Mouse (Mus musculus) adrenal gland, adult 18-20 months (tissue): ENCODE data around the gene Pdgfc. TPM values are rescaled to one million over a fixed set of nuclear protein-coding genes. Genes with fewer than 3 reads are reported as not detected.

Experiments
- DNase-seq, 2 experiments: peaks; one replicate each; pipeline ENCODE4 v3.0.0; 2021 to 2022; ENCODE audit warnings: low spot score in 2 of 2
- long read RNA-seq, 2 experiments: library from polyadenylated mRNA; stranded (forward); transcript quantifications; one replicate each; pipeline ENCODE4 v2.0.0; 2021
- total RNA-seq, 2 experiments: library from RNA; stranded (reverse); gene quantifications; 1 replicate in 1 of 2; 2 replicates in 1 of 2; pipeline ENCODE4 v1.2.3; 2021

The Pdgfc gene
- 1 to 10 TPM; 6.9 to 8.4 TPM for total RNA-seq
- long read RNA-seq, experiment 1, transcript Pdgfc-201 (6 exons, 3,521 nt), result major isoform, 5 of 6 reads
- long read RNA-seq, experiment 1, partial matches to known transcripts, result 1 of 6 reads
- long read RNA-seq, experiment 1, other reads (novel, unspliced or antisense), result 0 of 6 reads
- long read RNA-seq, experiment 2, transcript Pdgfc-201 (6 exons, 3,521 nt), result major isoform, 8 of 8 reads
- long read RNA-seq, experiment 2, partial matches to known transcripts, result 0 of 8 reads
- long read RNA-seq, experiment 2, other reads (novel, unspliced or antisense), result 0 of 8 reads

DNA sequence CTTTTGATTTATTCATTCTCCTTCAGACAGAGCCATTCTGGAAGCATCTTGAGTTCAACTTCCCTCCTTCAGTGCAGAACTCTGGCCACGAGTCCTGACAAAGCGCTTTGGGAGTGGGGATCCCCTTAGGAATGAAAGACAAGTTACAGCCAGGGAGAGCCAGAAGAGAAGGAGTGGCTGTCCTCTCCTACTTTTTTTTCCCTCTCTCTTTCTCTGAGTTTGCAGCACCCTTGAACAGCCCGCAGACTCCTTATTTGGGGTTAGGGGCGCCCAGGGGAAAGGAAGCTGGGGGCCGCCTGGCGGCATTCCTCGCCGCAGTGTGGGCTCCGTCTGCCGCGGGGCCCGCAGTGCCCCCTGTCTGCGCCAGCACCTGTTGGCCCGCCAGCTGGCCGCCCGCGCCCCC is at the start of gene Pdgfc:
Gene Pdgfc (plus strand): TSS at position 266 of the 403 bp plus-strand sequence.
- no peak for DNase-seq

DNA sequence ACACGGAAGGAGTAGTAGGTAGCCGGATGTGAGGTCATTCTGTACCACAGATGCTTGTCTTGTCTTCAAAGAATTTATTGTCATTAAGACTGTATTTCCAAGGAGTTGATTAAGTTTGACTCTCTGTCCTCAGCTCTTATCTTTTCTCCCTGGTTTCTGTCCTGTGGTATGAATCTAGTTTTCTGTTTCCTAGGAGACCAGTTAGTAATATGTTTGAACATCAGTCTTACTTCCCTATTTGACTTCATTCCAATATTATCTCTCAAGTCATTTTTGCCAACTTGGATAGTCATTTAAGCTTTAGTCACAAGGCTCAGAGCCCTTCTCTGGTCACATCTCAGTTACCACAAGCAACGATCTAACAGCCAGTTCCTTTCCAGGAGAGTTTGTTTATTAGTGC is 27.0 kb upstream of the Pdgfc start:
- DNase-seq, result no peak

DNA sequence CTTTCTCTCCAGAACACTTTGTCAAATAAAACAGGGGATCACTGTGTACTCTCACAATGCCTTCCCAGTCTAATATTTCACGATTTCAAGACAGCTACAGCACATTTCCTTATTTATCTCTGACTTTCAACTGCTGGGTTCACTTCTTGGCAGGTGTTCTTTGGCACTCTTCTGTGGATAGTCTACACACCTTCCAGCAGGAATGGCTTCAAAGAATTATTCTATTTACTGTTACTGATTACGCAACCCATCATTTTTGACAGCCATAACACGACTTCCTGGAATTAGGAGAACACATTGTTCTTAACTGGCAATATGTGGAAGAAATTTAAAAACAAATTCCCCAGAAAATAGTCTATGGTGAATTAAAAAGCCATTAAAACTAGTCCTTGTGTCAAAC is 26.3 kb upstream of the Pdgfc start:
- no peak for DNase-seq

DNA sequence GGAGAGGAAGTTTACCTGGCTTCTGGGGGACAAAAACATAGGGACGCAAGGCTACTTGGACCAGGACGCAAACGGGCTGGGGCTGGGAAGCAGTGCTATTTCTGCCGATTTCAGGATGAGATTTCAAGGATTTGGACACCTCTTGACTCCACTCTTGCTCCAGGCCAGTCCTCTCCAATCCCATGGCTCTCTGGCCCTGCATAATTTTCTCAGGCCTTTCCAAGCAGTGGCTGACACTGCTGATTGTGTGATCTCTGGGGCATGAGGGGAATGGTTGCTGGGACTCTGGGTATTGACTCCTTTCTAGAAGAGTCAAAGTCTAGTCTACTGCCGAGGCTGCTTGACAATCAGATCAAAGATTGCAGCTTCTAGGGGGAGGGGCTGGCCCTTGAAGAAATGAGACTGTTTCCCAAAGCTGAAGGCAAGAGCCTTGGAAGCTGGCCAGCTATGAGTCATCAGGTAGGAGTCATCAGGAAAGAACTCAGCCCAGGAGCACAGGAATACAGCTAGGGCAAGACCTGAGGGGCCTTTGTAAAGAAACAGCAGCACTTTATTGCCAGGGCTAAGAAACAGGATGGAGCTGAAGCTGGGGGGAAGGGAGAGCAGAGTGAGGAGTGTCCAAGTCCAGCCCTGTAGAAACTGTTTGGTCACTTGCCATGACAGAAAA is 18.7 kb upstream of the Pdgfc start:
- DNase-seq, result peak; percentile 70 to 83

DNA sequence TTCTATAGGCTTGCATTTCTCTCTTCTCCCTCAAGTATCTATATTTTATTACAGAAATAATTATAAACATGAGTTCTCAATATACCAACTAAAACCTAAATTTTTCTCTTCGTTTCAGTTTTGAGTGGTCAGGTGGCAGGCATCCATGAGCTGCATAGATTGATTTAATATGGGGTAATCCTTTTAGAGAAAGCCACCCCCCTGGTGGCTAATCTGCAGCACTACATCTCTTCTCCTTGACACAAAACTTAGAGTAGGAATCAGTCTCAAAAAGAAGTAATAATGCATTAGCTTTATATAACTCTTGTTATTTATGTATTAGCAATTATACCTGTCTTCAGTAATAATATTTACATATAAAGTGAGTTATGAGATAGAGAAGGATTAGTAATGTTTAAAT is 16.2 kb upstream of the Pdgfc start:
- no peak for DNase-seq

DNA sequence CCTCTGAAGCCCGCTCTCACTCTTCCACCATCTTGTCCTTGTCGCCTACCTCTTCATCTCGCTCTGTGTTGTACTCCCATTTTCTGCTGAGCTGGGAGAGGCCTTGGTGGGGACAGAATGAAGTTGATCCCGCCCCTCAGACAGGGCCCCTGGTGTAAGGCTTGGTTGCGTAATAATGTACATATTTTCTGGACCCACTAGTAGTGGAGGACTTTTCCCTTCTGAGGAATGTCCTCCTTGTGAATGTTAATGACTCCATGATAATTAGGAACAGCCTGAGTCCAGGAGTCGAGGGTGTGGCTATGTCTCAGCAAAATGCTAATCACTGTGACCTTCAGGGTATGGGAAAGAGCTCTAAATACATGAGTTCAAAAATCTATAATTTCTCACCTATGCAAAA is 14.4 kb upstream of the Pdgfc start:
- DNase-seq, result no peak

DNA sequence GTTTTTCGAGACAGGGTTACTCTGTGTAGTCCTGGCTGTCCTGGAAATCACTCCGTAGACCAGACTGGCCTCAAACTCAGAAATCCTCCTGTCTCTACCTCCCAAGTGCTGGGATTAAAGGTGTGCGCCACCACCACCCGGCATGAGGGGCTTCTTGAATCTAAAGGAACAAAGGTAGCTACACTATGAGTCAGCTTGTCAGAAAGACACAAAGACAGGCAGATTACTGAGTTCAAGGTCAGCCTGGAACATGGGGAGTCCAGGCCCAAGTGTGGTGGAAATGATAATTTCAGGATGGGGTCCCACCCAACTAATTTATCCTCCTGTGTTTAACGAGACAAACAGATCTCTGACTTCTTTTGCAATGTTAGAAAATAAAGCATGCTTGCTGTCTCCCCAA is 13.9 kb upstream of the Pdgfc start:
- DNase-seq, result no peak

DNA sequence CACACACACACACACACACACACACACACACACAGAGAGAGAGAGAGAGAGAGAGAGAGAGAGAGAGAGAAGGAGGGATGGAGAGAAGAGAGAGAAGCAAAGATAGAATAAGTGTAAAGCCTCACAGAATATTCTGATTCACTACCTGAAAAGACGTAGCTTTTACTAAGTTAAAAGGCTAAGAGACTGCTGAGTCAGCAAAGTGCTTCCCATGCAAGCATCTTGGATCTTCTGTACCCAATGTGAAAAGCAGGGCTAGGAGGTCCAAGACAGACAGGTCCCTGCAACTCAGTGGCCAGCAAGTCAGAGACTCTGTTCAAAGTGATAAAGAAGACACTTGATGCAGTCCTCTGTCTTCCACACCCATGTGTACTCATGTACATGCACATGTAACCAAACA is 13.4 kb upstream of the Pdgfc start:
- DNase-seq, result no peak

DNA sequence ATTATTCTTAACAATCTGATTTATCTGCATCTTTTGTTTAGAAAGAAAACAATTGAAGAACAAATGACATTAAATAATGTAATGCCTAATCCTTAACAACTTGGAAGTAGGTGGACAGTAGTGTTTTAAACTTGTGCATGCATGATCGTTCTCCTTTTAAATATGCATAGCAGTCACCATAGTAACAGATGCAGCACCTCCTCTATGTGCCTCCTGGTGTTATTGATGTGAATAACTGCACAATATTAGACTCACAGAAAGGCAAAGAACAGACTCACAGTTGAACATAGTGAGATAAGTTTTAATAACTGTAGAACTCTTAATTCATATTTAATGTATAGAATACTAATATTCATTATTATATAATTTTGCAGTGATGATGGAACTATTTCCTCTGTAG is 12.6 kb upstream of the Pdgfc start:
- DNase-seq, result no peak

DNA sequence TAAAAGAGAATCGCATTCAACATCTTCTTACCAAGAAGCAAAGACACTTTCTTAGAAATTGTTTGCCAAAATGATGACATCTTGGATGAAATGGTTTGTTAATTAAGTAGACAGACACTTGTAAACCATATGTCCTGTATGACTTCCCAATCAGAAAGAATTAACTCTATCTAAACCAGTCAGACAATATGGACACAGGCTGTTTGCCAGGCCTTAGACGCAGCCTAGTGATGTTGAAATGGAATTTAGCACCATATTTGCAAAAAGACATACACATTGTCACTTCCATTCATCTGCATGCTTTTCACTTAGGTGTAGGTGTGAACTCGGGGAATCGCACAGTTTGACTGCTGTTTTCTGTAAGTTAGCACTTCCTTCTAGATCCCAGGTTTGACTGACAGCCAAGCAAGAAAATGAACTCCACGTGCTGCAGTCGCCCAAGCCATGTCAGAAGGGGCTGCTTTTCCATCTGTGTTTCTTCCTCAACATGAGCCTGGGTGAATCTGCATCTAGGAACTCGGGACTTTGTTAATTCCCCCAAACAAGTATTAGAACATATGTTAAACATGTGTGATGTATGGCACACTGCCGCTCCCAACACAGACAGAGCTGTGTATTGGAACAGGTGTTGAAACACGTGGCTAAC is 10.5 kb upstream of the Pdgfc start:
- DNase-seq, result no peak

DNA sequence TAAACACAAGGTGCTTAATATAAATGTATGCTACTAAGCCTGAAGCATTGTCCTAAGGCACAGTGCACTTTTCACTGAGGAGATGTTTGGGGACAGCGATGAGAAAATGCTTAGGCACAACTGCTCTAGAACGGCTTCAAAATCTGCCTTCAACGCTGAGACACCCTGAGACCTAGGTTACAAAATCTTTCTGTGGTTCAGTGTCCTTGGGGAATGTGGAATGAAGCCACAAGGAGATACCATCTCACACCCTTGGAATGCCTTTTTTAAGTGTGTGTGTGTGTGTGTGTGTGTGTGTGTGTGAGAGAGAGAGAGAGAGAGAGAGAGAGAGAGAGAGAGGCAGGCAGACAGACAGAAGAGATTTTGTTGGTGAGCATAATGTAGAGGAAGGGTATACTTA is 7.9 kb upstream of the Pdgfc start:
- DNase-seq, result no peak

DNA sequence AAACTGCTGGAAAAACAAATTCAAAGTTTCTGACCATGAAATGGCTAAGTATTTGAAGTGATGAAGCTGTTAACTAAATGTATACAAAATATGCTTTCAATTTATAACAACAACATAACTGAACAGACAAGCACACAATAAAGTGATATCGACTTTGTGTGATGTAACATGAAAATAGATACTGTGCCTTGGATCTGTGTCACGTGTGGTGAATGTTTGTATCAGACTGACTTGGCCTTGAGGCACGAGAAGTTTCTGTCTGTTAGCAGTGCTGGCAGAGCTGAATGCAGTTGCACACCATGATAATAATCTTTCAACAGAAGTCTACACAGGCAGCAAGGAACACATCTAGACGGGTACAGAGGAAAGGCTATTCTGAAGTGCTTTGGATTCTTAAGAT is 6.9 kb upstream of the Pdgfc start:
- DNase-seq, result no peak

DNA sequence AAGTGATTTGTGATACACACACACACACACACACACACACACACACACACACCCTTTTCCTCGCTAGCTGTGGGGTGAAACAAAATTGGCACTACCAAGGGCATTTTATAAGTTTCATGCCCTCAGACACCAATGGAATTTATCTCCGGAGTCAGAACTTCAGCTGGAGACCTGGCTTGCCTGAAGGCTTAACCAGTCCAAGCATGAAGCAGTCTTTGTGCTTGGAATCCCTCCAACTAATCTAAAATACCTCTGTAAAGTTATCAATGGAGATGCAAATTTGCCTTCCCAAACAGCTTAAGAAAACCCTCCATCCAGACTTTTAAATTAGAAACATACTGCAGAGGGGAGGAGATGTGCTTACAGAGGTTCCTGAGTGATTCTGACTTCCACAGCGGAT is 6.3 kb upstream of the Pdgfc start:
- no peak for DNase-seq

DNA sequence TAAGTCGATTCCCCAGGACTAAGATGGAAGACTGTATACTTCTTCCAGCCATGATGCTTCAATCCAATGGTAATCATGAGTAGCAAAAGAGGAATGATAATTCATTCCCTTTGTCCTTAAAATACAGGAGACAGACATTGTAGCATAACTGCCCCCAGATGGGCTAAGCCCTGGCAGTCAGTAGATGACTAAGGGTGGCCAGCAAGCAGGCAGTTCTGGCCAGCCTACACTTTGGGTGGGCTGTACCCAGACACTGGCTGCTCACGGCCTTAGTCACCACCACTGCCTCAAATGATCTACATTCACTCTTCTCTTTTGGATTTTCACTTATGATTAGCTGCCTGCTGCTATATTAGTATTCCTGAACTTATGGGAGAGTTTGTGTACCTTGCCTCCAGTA is 5.9 kb upstream of the Pdgfc start:
- DNase-seq, result no peak

DNA sequence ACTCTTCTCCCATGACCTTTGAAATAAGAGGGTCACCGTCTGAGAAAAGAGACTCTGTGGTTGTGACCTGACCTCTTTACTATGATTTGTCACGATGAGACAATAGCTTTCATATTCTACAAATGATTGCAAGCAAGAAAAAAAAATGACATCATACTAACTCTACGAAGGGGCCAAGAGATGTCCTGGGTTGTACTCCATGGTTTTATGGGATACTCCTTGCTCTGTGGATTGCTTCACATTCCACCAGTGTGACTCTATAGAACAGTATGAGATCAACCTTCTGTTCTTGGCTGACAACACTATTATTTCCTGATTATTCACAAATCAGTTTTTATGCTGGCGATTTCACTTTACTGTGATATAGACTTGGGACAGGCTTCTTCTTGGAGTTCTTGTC is 4.2 kb upstream of the Pdgfc start:
- no peak for DNase-seq

DNA sequence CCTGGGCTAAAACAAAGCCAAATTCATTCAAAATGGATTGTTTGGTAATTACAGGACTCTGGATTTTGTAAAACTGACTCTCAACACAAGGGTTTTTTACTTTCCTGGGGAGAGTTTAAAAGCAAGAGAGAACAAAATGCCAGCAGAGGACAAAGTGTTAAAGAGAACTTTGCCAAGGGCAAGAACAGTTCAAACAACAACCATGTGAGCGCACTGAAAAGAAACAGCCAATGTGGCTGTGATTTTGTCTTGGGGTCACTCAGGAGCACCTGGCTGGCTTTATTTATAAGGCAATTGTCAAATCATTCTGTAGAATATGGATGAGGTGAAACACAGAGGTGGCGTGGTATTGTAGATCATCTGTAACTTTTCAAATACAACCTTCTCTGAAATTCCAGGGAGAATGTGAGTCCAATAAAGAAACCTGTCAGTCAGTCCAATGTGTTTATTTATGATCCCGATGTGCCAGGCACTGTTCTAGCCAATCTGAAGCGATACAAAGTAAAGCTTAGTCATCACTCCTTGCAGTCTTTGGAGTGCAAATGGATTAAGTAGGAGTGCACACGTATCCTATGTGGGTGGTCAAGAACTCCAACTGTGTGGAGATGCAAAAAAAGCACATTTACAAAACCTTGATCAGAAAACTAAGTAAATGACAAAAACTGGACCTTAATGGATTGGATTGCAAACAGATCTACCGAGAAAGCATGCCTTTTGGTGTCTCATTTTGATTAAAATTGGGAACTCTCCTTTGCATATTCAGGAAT is 1.7 kb upstream of the Pdgfc start:
- DNase-seq, result no peak

DNA sequence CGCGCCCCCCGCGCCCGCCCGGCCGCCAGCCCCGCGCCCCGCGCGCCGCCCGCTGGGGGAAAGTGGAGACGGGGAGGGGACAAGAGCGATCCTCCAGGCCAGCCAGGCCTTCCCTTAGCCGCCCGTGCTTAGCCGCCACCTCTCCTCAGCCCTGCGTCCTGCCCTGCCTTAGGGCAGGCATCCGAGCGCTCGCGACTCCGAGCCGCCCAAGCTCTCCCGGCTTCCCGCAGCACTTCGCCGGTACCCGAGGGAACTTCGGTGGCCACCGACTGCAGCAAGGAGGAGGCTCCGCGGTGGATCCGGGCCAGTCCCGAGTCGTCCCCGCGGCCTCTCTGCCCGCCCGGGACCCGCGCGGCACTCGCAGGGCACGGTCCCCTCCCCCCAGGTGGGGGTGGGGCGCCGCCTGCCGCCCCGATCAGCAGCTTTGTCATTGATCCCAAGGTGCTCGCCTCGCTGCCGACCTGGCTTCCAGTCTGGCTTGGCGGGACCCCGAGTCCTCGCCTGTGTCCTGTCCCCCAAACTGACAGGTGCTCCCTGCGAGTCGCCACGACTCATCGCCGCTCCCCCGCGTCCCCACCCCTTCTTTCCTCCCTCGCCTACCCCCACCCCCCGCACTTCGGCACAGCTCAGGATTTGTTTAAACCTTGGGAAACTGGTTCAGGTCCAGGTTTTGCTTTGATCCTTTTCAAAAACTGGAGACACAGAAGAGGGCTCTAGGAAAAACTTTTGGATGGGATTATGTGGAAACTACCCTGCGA is 517 bp downstream of the Pdgfc start:
- DNase-seq, result peak; percentile 60 to 74

DNA sequence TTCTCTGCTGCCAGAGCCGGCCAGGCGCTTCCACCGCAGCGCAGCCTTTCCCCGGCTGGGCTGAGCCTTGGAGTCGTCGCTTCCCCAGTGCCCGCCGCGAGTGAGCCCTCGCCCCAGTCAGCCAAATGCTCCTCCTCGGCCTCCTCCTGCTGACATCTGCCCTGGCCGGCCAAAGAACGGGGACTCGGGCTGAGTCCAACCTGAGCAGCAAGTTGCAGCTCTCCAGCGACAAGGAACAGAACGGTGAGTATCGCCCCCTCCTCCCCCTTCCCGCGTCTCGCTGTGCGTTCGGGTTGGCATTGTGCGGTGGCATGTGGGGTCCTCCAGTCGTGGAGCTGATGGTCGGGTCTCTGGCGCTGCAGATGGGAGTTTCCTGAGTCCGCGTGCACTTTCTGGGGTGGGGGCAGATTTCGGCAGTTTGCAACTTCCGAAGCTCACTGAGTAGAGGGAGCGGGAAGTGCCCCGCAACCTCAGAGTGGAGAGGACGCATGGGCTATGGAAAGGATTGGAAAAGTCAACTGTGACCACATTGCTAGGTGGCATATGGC is 1.2 kb downstream of the Pdgfc start:
- peak; percentile 41 to 58 for DNase-seq

DNA sequence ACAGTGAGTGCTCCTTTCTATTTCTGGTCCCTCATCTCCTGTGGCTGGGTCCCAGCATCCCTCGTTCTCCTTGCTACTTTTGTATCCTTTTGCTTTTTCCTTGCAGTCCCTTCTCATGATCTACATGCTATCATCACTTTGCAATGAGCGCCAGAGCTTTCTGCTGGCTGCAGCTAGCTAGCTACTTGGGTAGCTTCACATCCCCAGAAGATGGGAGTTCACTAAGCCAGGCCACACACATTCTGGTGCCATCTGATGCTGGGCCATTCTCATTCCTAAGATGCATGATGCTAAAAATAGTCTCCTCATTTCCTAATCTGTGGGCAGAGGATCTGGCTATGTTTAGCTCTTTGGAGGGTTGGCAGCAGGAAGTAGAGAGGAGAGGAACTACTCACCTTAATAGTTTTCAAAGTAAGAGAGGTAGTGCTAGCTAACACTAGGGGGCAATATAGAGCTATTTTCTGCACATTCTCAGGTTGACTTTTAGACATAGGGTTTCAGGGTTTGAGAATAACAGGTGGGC is 3.0 kb downstream of the Pdgfc start:
- no peak for DNase-seq

DNA sequence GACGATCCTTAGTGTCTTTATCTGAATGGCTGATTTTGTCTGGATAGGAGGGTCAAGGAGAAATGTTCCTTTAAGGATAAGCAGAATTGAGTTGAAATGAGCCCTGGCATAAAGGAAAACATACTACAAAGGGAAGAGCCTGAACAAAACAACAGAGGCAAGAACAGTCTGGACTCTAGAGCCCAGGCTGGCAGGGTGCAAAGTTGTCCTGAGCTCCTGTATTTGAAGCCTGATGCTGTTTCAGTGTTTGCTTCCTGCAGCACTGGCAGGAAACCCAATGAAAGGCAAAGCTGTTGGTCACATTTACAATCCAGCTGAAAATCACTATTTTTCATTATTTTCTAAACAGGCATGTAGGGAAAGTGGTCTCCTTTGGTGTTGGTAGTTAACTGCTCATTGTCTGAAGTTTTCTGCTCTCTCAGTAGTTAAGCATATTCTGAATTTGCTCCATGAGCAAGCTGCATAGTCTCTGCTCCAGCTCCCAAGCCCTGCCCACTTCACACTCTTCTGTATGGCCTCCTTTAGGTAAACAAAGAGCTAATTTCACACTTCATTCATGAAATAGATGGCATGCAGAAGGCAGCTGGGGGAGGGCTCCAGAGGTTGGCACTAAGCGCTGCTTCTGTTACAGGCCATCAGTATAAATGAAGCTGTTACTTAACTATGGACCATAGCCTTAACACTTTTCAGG is 8.6 kb downstream of the Pdgfc start:
- DNase-seq, result no peak
